Mouse (Mus musculus) kidney, postnatal 4 days (tissue): ENCODE results near the gene Hoxd3.

Experiments
- DNase-seq, 2 experiments: peaks; one replicate each; pipeline ENCODE4 v3.0.0; 2021; ENCODE audit warnings: mixed read lengths in 2 of 2

Gene Hoxd3

GRCm38 (mm10) chr2:74745540-74746297 is 34.0 kb downstream of the Hoxd3 start:
- DNase-seq: peak in 1 of 2 experiments; percentile 26

GRCm38 (mm10) chr2:74746298-74746921 is 34.7 kb downstream of the Hoxd3 start:
- peak in 1 of 2 experiments; percentile 56 for DNase-seq

GRCm38 (mm10) chr2:74747006-74747405 is 35.3 kb downstream of the Hoxd3 start:
- peak; percentile 47 to 65 for DNase-seq

GRCm38 (mm10) chr2:74747661-74748141 is 36.0 kb downstream of the Hoxd3 start:
- DNase-seq: peak in 1 of 2 experiments; percentile 9

GRCm38 (mm10) chr2:74748436-74748995 is 36.8 kb downstream of the Hoxd3 start:
- DNase-seq: no peak

GRCm38 (mm10) chr2:74749337-74750121 is 37.8 kb downstream of the Hoxd3 start:
- DNase-seq: peak; percentile 81 to 88

GRCm38 (mm10) chr2:74750731-74751250 is 39.1 kb downstream of the Hoxd3 start:
- no peak for DNase-seq

- DNase-seq: no peak
Measured at GRCm38 (mm10) chr2:74751861-74752260, 40.1 kb downstream of the Hoxd3 start.

GRCm38 (mm10) chr2:74752431-74753174 is 40.9 kb downstream of the Hoxd3 start:
- DNase-seq: peak; percentile 52 to 59

- no peak for DNase-seq
Measured at GRCm38 (mm10) chr2:74753175-74753523, 41.4 kb downstream of the Hoxd3 start.

GRCm38 (mm10) chr2:74753711-74754110 is 42.0 kb downstream of the Hoxd3 start:
- no peak for DNase-seq

GRCm38 (mm10) chr2:74760146-74760545 is 48.4 kb downstream of the Hoxd3 start:
- no peak for DNase-seq

GRCm38 (mm10) chr2:74761941-74762340 is 50.2 kb downstream of the Hoxd3 start:
- no peak for DNase-seq

- peak; percentile 73 to 82 for DNase-seq
Measured at GRCm38 (mm10) chr2:74762522-74763244, 51.0 kb downstream of the Hoxd3 start, which contains the start of gene Hoxd1. Hoxd1 (plus strand) TSS chr2:74762980.

GRCm38 (mm10) chr2:74763245-74763735 is 51.6 kb downstream of the Hoxd3 start:
- no peak for DNase-seq

GRCm38 (mm10) chr2:74763976-74764375 is 52.2 kb downstream of the Hoxd3 start:
- DNase-seq: no peak

GRCm38 (mm10) chr2:74774359-74774758 is 62.6 kb downstream of the Hoxd3 start:
- no peak for DNase-seq

- DNase-seq: peak; percentile 7 to 12
Measured at GRCm38 (mm10) chr2:74777536-74778275, 66.0 kb downstream of the Hoxd3 start.

GRCm38 (mm10) chr2:74781386-74781785 is 69.7 kb downstream of the Hoxd3 start:
- no peak for DNase-seq

- no peak for DNase-seq
Measured at GRCm38 (mm10) chr2:74795531-74795930, 83.8 kb downstream of the Hoxd3 start.
